Mouse (Mus musculus) hindbrain, embryonic 10.5 days (tissue): ENCODE data around the gene Slc30a3. TPM values are rescaled to one million over a fixed set of nuclear protein-coding genes. Genes with fewer than 3 reads are reported as not detected.
"Not testable (repeated sequence)": the region's sequence is repeated elsewhere in the genome, so short reads cannot be mapped to it uniquely, and the experiment has no call there.

ENCODE experiments used
- DNase-seq: peaks from one replicate; pipeline ENCODE4 v3.0.0-alpha.2; 2017; ENCODE audit warnings: low spot score
- H3K27ac ChIP-seq: fragments of 300-500 bp; sonication (generic); 2 replicates; pipeline ENCODE4 v1.5.1; 2016; ENCODE audit warnings: mild to moderate bottlenecking, moderate library complexity
- H3K27me3 ChIP-seq: fragments of 300-500 bp; sonication (generic); 2 replicates; pipeline ENCODE4 v1.6.1; 2016; ENCODE audit warnings: mild to moderate bottlenecking; ENCODE audit not compliant: poor library complexity, insufficient read depth, severe bottlenecking
- H3K36me3 ChIP-seq: fragments of 300-500 bp; sonication (generic); 2 replicates; pipeline ENCODE4 v1.6.1; 2016; ENCODE audit warnings: mild to moderate bottlenecking, moderate library complexity
- H3K4me1 ChIP-seq: fragments of 300-500 bp; sonication (generic); replicated peaks from 2 replicates; pipeline ENCODE4 v1.6.1; 2016; ENCODE audit warnings: mild to moderate bottlenecking
- H3K4me3 ChIP-seq: fragments of 300-500 bp; sonication (generic); 2 replicates; pipeline ENCODE4 v1.5.1; 2016; ENCODE audit warnings: mild to moderate bottlenecking, moderate library complexity
- H3K9me3 ChIP-seq: fragments of 300-500 bp; sonication (generic); 2 replicates; pipeline ENCODE4 v1.6.1; 2016; ENCODE audit warnings: mild to moderate bottlenecking, moderate library complexity
- WGBS: fragments of 180-500 bp; shearing (Covaris S2); methylation state at CpG from one replicate; pipeline ENCODE4 v1.1.7; 2016; 5-methylcytosine and 5-hydroxymethylcytosine counted together
- polyA plus RNA-seq: library from polyadenylated mRNA; unstranded; fragments of >200 nt; fragmentation: Nextera tagmentation; extraction: Ambion mirVana; gene quantifications from 2 replicates; pipeline ENCODE4 v1.2.1, GENCODE M21; 2016

Gene Slc30a3
- polyA plus RNA-seq, 1 experiment from 2014 or later, result 9.3 TPM

DNA sequence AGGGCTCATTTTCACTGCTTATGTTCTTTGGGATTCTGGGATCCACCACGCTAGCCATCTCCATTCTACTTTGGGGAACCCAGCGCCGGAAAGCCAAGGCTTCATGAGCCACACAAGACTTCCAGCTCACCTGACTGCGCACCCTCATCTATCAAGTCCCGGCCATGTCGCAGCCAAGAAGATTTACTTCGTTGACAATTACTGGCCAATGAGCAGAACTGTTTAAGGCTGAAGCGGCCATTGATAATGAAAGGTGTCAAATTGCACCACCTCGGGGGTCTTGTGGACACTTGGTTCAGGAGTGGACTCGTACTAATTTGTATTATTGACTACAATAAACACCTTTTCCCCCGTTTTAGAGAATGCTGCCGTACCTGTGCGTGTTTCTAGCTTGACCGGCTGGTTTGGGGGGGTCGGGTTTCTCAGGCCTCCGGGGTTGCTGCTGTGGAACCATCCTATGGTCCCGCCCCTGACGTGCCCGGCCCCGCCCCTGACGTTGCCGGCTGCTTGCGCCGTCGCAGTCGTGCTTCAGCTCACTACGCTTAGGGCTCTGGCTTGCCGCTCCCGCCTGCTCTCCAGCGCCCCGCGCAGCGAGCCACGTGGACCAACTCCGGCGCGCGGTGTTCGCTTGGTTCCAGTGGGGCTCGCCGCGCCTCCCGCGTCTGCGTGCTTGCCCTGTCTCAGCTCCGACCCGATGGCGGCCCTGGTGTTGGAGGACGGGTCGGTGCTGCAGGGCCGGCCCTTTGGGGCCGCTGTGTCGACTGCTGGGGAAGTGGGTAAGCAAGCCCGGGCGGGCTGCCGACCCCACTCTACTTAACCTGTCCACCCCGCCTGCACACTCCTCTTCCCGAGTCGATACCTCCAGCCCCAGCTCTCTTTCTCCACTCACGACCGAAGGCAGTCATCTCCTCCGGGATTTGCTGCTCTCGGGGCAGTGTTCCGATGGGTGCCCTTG, 53.5 kb downstream of the Slc30a3 start, which contains the start of gene Cad:
Gene Cad, plus strand, starts transcription at position 520 of the 955 bp plus-strand sequence.
- WGBS, result under 1% methylated on average over 64 of the region's 64 CpGs
- peak; percentile 95 for DNase-seq
- Histone ChIP-seq H3K27ac (peak within 1 kb of the TSS; percentile 94), H3K27me3 (no peaks in the 10 kb centered on the region), H3K4me1 (peaks cover 24% of the 10 kb centered on the region), H3K9me3 (no peaks in the 10 kb centered on the region), H3K4me3 (peak within 1 kb of the TSS; percentile 66), H3K36me3 (peaks cover 37% of the 10 kb centered on the region)

DNA sequence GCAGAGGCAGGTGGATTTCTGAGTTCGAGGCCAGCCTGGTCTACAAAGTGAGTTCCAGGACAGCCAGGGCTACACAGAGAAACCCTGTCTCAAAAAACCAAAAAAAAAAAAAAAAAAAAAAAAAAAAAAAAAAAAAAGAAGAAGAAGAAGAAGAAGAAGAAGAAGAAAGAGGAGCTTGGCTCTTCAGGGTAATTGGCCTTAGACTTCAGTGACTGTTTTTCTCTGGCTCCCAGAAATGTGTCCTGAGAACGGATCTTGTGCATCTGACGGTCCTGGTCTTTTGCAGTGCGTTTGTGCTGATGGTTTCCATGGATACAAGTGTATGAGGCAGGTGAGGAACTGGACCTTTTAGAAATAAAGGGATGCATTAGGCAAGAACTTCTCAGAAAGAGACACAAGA, 54.3 kb downstream of the Slc30a3 start:
- H3K27ac ChIP-seq, result peak overlapping the region; percentile 94
- 64% methylated on average over 4 of the region's 4 CpGs for WGBS
- peaks cover 29% of the 10 kb centered on the region for H3K36me3 ChIP-seq
- H3K9me3 ChIP-seq, H3K27me3 ChIP-seq, DNase-seq: not testable (repeated sequence)
- H3K4me1 ChIP-seq, result peaks cover 24% of the 10 kb centered on the region
- H3K4me3 ChIP-seq, result peak overlapping the region; percentile 66

DNA sequence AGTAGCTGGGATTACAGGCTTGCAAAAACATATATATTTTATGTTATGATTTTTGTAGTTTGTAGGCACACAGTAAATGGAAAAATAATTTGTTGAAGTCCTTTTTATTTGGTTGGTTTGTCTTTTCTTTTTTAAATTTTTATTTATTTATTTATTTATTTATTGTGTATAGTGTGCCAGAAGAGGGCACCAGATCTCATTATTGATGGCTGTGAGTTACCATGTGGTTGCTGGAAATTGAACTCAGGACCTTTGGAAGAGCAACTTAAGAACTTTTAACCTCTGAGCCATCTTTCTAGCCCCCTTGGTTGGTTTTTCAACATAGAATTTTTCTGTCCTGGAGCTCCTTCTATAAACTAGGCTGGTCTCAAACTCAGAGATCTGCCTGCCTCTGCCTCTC, 57.6 kb downstream of the Slc30a3 start:
- no peak for DNase-seq
- 0 out of 2 replicates have a peak, but pooled peaks cover 7% of the 10 kb centered on the region for H3K36me3 ChIP-seq
- no peaks in the 10 kb centered on the region for H3K27me3 ChIP-seq
- H3K4me1 ChIP-seq, result peaks cover 24% of the 10 kb centered on the region
- H3K27ac ChIP-seq, result no peak overlapping the region
- no peak overlapping the region for H3K4me3 ChIP-seq
- H3K9me3 ChIP-seq, result no peaks in the 10 kb centered on the region

DNA sequence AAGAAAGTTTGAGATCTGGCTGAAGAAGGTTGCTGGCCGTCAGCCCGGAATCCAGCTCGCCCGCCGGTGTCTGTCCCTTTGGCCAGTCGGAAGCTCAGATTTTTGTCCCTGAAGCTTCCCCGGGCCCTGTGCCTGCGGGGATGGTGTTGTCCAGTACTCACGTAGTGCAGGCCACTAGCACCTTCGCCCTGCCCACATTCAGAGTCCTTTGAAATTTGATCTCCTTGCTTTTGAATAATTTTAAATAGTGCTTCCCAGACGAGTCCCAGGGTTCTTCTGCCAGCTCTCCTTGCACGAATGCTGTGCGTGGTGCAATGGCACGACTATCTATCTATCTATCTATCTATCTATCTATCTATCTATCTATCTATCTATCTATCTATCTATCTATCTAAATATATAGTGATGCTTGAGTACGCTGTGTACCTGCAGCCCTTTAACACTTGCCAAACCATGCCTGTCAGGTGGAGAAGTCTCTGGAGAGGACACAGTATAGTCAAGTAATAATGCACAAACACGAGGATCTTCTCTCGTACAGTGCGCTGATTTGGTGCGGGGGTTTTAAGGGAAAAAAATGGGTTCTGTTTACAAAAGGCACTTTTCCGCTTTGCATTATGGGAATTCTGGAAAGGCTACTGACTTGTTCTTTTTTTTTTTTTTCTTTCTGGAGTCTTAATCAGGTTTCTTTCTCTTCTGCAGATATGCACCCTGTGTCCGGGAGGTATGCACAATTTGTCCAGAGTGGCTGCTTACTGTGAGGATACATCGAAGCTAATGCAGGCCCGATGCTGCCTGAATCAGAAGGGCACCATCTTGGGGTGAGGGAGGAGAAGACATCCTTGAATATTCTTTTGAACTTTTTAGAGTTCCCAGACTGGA, 59.0 kb downstream of the Slc30a3 start, which contains the start of gene Slc5a6:
Gene Slc5a6, minus strand, starts transcription at position 162 of the 879 bp plus-strand sequence.
- Histone ChIP-seq H3K27ac (peak within 1 kb of the TSS; percentile 91), H3K27me3 (no peaks in the 10 kb centered on the region), H3K4me3 (peak within 1 kb of the TSS; percentile 65), H3K36me3 (0 out of 2 replicates have a peak, but pooled peaks cover 9% of the 10 kb centered on the region), H3K9me3 (no peaks in the 10 kb centered on the region), H3K4me1 (peaks cover 10% of the 10 kb centered on the region)
- DNase-seq, result peak; percentile 58
- WGBS, result under 1% methylated on average over 23 of the region's 23 CpGs

DNA sequence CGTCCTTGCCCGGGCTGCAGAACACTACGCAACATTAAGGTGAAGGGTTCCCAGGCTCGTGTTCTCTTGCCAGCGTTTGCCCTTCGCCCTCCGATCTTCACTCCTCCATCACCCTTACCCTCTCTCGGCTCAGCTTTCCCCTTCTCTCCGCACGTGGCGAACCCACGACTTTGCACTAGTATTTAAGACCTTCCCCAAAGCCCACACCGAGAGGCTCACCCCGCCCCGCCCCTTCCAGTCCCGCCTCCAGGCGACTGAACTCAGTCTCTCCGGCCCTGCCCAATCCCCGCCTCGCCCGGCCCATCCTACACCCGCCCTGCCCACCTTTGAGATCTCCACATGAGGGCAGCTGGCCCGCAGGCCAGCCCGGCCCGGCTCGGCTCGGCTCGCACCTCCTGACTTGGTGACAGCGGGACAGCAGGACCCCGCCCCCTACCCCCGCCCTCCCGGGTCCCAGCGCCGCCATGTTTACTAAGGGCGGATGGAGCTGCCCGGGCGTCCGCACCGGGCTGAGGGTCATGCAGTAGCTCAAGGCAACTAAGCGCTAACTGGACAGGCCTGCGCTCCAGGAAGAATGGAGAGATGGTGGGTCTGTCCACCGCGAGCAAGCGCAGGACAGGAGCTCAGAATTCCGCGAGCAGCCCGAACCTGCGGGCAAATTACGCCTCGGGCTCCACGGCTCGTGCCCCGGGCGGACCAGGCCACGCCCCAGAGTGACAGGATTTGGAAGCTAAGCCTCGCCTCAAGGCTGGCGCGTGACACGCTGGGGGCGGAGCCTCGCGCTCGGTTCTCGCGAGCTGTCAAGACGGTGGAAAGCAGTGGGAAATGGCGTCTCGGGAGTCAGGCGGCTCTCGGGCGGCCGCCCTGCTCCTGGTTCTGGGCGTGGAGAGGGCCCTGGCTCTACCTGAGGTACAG, 59.9 kb downstream of the Slc30a3 start, which contains the start of gene Atraid:
Gene Atraid, plus strand, starts transcription at position 465 of the 915 bp plus-strand sequence.
- Histone ChIP-seq H3K27ac (peak within 1 kb of the TSS; percentile 91), H3K36me3 (peaks cover 18% of the 10 kb centered on the region), H3K4me3 (peak within 1 kb of the TSS; percentile 65), H3K27me3 (no peaks in the 10 kb centered on the region), H3K9me3 (no peaks in the 10 kb centered on the region), H3K4me1 (peaks cover 7% of the 10 kb centered on the region)
- DNase-seq, result peak; percentile 98
- WGBS, result under 1% methylated on average over 73 of the region's 73 CpGs

DNA sequence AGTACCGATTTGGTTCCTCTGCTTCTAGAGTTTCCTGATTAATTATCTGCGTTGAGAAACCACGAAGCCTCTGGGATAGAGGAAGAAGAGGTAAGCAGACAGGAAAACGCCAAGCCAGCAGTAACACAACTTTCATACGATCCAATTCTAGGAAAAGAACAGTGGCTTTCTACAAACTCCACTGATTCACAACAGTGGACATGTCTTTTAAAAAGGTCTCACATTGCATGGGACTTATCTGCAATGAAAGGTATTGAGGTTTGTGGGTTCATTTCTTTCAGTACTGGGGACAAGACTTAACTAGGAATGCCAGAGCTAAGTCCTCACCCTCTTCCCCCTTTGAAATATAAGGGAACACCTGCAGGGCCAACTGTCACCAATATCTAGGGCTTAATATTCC, 61.0 kb downstream of the Slc30a3 start:
- Histone ChIP-seq H3K27ac (no peak overlapping the region), H3K36me3 (peaks cover 23% of the 10 kb centered on the region), H3K4me1 (peaks cover 7% of the 10 kb centered on the region), H3K9me3 (no peaks in the 10 kb centered on the region), H3K4me3 (peak overlapping the region; percentile 65), H3K27me3 (no peaks in the 10 kb centered on the region)
- DNase-seq, result no peak
- 82% methylated on average over 5 of the region's 5 CpGs for WGBS

DNA sequence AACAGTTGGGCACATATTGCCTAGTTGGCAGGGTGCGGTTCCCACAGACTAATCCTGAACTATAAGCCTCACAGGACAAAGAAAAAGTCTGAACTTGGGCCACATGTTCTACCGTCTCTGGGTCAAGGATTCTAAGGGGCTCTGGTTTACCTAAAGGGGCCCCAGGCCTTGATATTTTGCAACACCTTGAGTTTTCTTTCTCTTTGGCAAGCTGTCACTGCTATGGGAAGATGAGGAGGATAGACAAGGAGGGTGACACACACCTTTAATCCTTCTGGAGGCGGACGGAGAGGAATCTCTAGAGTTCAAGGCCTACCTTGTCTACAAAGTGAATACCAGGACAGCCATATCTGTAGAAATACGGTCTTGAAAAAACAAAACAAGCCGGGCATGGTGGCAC, 61.6 kb downstream of the Slc30a3 start:
- peaks cover 29% of the 10 kb centered on the region for H3K36me3 ChIP-seq
- no peaks in the 10 kb centered on the region for H3K27me3 ChIP-seq
- no peak overlapping the region for H3K4me3 ChIP-seq
- peaks cover 7% of the 10 kb centered on the region for H3K4me1 ChIP-seq
- no peak overlapping the region for H3K27ac ChIP-seq
- H3K9me3 ChIP-seq, result no peaks in the 10 kb centered on the region
- DNase-seq, result no peak
- WGBS, result 92% methylated on average over 6 of the region's 6 CpGs

DNA sequence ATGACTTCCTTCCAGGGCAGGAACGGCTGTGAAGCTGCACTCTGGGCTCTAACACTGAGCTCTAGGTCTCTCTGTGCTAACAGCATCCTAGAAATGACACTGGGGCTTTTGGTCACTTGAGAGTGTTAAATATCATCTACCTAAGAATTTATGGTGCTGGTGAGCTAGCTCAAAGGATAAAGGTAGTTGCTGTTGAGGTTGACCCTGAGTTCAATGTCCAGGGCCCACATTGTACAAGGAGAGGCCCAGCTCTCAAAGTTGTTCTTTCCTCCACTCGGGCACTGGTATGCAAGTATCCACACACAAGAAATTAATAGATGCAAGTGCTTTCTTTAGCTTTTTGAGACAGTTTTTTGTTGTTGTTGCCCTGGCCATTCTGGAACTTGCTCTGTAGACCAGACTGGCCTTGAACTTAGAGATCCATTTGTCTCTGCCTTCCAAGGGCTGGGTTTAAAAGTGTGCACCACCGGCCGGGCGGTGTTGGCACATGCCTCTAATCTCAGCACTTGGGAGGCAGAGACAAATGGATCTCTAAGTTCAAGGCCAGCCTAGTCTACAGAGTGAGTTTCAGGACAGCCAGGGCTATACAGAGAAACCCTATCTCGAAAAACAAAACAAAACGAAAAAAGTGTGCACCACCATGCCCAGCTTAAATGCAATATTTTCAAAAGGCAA, 69.7 kb downstream of the Slc30a3 start:
- Histone ChIP-seq H3K4me1 (no peaks in the 10 kb centered on the region), H3K4me3 (no peak overlapping the region), H3K9me3 (no peaks in the 10 kb centered on the region), H3K27ac (no peak overlapping the region), H3K27me3 (no peaks in the 10 kb centered on the region), H3K36me3 (peaks cover 67% of the 10 kb centered on the region)
- no peak for DNase-seq
- 94% methylated on average over 7 of the region's 7 CpGs for WGBS

DNA sequence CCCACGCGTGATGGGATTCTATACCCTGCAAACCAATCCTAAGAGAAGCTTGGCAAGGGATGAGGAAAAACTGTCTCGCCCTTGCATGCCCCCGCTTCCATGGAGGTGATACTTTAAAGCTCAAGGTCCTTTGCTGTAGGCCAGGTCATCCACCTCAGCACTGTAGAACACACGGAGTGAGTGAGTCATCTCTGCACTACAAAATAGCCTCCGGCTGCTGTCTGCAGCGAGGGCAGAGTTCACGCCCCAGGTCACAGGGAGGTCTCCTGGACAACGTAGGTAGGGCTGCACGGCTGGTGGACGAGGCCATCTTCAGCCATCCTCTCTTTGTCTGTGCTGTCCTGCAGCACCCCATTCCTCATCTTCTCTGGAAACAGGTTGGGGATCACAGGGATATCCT, 71.5 kb downstream of the Slc30a3 start:
- not testable (repeated sequence) for H3K27ac ChIP-seq, DNase-seq
- 84% methylated on average over 11 of the region's 11 CpGs for WGBS

More for the DNA sequence above, 71.5 kb downstream of the Slc30a3 start:
- not testable (repeated sequence) for H3K27me3 ChIP-seq, H3K4me1 ChIP-seq, H3K4me3 ChIP-seq, H3K9me3 ChIP-seq
- H3K36me3 ChIP-seq, result peaks cover 50% of the 10 kb centered on the region
